Mouse (Mus musculus) urinary bladder, postnatal 25 days (tissue): ENCODE data around the gene Olfr788.

ENCODE experiments used
- DNase-seq: peaks from one replicate; pipeline ENCODE4 v3.0.0; 2022; ENCODE audit warnings: low spot score

Gene Olfr788

GRCm38 (mm10) chr10:129470698-129471097 is at the start of gene Olfr788:
Olfr788 (plus strand) TSS chr10:129470998.
- DNase-seq = no peak

GRCm38 (mm10) chr10:129427006-129427405 is 43.8 kb upstream of the Olfr788 start, which contains the start of gene Olfr786:
Olfr786 (plus strand) TSS chr10:129427306.
- DNase-seq = no peak

- DNase-seq = no peak
Measured at GRCm38 (mm10) chr10:129461562-129461961, 9.2 kb upstream of the Olfr788 start, which contains the start of gene Olfr787. Olfr787 (plus strand) TSS chr10:129461862.

- no peak for DNase-seq
Measured at GRCm38 (mm10) chr10:129473256-129473655, 2.5 kb downstream of the Olfr788 start.

- DNase-seq = no peak
Measured at GRCm38 (mm10) chr10:129473723-129474122, 2.9 kb downstream of the Olfr788 start.

GRCm38 (mm10) chr10:129484452-129484851 is 13.7 kb downstream of the Olfr788 start, which contains the start of gene Olfr789:
Olfr789 (plus strand) TSS chr10:129484752.
- DNase-seq = no peak

GRCm38 (mm10) chr10:129490101-129490500 is 19.3 kb downstream of the Olfr788 start:
- DNase-seq = no peak

- DNase-seq = no peak
Measured at GRCm38 (mm10) chr10:129498192-129498591, 27.4 kb downstream of the Olfr788 start, which contains the start of gene Olfr790. Olfr790 (plus strand) TSS chr10:129498492.

GRCm38 (mm10) chr10:129521492-129521891 is 50.7 kb downstream of the Olfr788 start, which contains the start of gene Olfr791:
Olfr791 (plus strand) TSS chr10:129521792.
- DNase-seq = no peak
